Mouse (Mus musculus) fat pad, adult 2 months (tissue): ENCODE results near the gene Luzp2.
"Not testable (repeated sequence)": the region's sequence is repeated elsewhere in the genome, so short reads cannot be mapped to it uniquely, and the experiment has no call there.

Source experiments
- DNase-seq: peaks from one replicate; pipeline ENCODE4 v3.0.0-alpha.2; 2011; ENCODE audit warnings: low read depth, low spot score; ENCODE audit errors: extremely low read depth

Gene Luzp2

DNA sequence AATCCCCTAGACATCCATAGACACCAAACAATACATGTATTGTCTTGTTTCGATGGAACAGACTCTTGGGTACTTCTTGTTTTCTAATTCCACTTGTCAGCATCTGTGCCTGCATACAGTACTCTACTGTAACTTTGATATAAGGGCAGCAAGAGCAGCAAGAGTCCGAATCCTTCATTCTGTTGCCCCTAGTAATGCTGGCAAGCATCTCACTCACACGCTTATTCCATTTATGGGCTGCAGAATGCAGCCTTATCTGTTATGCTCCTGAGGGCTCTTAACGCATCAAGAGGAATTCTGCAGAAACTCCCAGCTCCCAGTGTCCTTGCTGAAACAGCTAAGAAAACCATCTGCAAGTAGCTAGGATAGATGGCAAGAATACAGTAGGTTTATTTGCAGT, 145.3 kb downstream of the Luzp2 start:
- DNase-seq = no peak

DNA sequence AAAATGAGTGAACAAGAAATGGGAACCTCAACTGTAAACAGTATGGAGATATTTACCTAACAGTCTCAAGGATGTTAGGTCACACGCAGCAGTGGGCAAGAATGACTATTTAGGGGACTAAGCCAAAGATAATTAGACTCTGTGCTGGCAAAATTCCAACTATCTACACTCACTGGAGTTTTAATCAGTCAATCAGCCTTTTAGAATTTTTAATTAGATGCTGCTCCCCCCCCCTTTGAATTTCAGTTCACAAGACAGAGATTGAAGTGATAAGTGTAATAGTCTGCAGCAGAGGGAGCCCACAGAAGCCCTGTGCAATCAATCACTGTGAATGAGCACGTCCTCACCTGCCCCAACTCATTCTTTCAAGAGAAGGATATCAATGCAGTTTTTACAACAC, 165.1 kb downstream of the Luzp2 start:
- DNase-seq = no peak

DNA sequence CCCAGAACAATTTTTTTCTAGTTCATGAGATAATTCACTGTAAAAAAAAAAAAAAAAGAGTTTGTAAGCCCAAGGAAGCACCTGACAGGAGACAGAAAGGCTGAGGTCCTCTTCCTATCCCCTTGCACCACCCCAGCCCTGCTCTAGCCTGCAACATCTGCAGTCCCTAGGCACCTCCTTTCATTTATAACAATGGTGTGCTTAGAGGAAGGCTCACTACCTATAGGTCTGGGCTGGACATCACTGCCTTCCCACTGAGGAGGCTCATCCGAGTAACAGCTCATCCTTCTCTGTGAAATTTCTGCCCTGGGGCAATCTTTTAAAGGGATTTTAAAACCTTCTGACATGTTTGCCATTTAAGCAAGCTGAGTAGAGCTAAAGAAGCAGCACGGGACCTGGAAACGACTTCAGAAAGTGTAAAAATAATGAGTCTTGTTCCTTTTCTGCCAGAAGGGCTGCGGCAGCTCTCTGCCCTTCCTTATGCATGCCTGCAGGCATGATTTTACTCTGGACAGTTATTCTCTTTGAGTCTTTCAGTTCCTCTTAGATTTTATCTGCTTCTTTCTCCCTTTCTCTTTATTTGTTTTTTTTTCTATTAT, 174.0 kb downstream of the Luzp2 start:
- DNase-seq = no peak

DNA sequence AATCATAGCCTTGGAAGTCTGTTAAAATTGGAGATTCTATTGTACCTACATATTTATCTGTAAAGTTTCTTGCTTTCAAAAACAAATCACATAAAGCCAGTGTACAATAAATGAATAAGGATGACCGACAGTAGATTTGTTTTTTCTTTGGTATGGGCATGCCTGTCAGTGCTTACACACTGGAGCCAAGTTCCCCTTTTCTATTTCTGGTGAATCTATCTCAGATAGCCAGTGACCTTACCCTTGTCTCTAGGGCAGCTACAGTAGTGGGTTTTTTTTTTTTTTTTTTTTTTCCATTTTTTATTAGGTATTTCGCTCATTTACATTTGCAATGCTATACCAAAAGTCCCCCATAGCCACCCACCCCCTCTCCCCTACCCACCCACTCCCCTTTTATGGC, 298.6 kb downstream of the Luzp2 start:
- DNase-seq = not testable (repeated sequence)

DNA sequence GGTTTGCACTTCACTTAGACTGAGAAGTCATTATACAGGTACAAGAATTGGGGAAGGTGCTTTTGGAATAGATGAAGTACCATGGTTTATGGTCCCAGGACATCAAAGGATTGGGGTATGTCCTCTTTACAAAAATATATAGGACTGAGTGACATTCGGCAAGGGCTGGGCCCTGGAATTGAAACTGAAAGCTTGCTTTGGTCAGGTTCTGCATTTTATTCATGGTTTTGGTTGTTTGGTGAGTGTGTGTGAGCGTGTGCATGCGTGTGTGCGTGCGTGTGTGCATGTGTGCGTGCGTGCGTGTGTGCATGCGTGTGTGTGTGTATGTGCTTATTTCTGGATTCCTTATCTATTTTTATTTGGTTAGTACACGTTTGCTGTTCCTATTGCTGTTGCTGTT, 353.6 kb downstream of the Luzp2 start:
- DNase-seq = no peak

DNA sequence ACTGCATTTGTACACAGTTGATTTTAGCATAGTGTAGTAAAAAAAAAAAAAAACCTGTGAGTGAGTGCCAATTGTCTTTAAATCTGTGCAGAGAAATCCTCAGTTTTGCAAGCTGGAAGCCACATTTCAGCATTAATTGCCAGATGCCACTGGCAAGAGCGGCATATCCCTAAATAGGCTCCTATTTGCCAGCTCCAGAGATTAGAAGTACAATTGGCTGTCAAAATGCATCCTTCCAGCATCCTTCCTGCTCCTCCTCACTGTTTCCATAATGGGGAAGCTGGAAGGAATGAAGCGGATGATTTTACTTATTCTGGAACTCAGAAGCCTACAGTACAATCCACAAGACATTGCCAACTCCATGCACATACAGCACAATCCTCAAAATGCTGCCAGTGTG, 354.2 kb downstream of the Luzp2 start:
- no peak for DNase-seq

DNA sequence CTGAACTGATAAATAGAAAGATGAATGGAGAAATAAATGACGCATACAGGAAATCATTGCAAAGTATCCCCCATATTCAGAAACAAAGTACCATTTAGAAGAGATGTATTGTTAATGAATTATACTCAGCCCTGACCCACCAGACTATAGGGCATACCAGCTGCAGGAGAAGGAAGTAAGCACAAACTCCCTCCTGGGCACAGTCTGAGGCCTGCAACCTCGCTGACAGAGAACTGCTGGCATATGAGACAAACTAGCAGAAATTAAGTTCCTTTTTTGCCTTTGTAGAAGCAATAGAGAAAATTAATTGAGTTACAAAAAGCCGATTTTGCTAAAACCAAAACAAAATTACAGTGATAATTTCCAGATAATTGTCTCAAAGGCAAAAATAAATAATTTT, 355.4 kb downstream of the Luzp2 start:
- no peak for DNase-seq

DNA sequence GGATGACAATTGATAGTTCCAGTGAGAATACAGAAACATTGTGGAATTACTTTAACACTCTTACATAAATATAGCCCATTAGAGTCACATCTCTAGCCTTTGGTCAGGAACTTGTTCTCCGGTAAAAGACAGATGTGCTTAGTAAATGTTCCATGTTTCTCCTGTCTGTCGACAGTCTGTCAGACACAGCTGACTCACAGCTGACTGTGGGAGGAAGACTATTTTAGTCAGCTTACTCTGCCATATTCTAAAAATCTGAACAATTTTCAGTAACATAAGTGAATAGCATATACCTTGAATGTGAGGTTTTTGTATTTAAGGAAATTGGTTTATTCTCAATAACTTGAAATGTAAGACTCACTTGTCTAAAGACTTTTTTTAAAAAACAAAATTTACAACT, 363.5 kb downstream of the Luzp2 start:
- no peak for DNase-seq

DNA sequence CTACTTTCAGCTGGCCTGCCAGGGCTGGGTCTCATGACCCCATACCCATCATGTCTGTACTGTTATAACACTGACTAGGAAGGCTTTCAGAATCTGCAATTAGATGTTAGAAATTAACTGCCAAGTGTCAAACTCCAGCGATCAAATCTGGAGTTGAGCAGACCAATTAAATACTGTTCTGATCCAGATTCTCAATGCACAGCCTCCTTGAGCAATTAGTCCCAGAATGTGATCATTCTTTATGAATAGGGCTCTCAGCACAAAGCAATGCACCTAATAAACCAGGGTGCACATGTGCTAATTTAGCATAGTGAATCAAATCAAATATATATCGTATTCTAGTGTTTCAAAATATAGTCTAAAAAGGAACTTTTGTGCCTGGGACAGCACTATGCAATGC, 387.7 kb downstream of the Luzp2 start:
- DNase-seq = no peak

DNA sequence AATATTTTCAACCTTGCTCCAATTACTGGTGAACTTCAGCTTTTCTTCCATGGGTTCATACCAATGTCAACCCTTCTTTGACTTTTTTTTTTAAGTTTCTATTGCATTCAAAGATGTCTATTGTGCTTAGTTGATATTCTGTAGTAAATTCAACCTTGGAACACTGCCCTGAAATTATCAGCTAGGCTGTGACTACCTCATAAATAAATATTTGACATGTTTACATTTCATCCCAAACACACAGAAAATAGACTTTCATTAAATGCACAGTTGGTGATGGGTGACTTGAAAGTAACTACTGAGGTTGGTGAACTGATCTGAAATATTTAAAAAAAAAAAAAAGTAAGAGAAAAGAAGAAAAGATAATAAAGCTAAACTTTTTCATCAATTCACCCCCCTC, 394.1 kb downstream of the Luzp2 start:
- DNase-seq = no peak
